Mouse (Mus musculus) CH12.LX (cell line): ENCODE data around the gene Psme4. TPM values are rescaled to one million over a fixed set of nuclear protein-coding genes. Genes with fewer than 3 reads are reported as not detected.

Source experiments
- DNase-seq: peaks from one replicate; pipeline ENCODE4 v3.0.0-alpha.2; 2013; ENCODE audit errors: extremely low read depth
- H3K27ac ChIP-seq: 2 replicates; pipeline ENCODE4 v1.5.1; 2012; ENCODE audit warnings: low read depth, mild to moderate bottlenecking, control low read depth, moderate library complexity; ENCODE audit not compliant: insufficient read depth
- H3K27me3 ChIP-seq: replicated peaks from 2 replicates; pipeline ENCODE3; 2012; ENCODE audit warnings: inconsistent platforms
- H3K36me3 ChIP-seq, 2 experiments: replicated peaks in 1 of 2; 2 replicates each; pipeline versions ENCODE3 to v1.6.1; 2012; ENCODE audit warnings: inconsistent platforms in 1 of 2, low read length in 1 of 2, mild to moderate bottlenecking in 1 of 2, mixed read lengths in 1 of 2, moderate library complexity in 1 of 2; ENCODE audit not compliant: control insufficient read depth in 1 of 2, insufficient read depth in 1 of 2
- H3K4me1 ChIP-seq, 2 experiments: 2 replicates each; pipeline ENCODE4 v1.6.1; 2012; ENCODE audit warnings: inconsistent platforms in 1 of 2, moderate library complexity in 1 of 2; ENCODE audit not compliant: insufficient read depth in 2 of 2, control insufficient read depth in 1 of 2
- H3K4me2 ChIP-seq: 2 replicates; pipeline ENCODE4 v1.6.1; 2012; ENCODE audit warnings: low read depth, mild to moderate bottlenecking, control low read depth; ENCODE audit not compliant: poor library complexity, insufficient read depth, severe bottlenecking
- H3K4me3 ChIP-seq, 3 experiments: fragments of 150-350 bp in 1 of 3; sonication (generic) in 1 of 3; replicated peaks in 1 of 3; 2 replicates each; pipeline versions ENCODE3 to v1.5.1; 2011 to 2012; ENCODE audit warnings: low read depth in 2 of 3, low read length in 2 of 3, mild to moderate bottlenecking in 2 of 3, moderate library complexity in 2 of 3, control low read depth in 1 of 3, improper control_type of control experiment in 1 of 3, inconsistent platforms in 1 of 3, mixed read lengths in 1 of 3; ENCODE audit not compliant: poor library complexity in 1 of 3
- H3K79me2 ChIP-seq: replicated peaks from 2 replicates; pipeline ENCODE4 v1.6.1; 2012; ENCODE audit warnings: mild to moderate bottlenecking, moderate library complexity; ENCODE audit not compliant: control insufficient read depth, poor library complexity, insufficient read depth, severe bottlenecking; ENCODE audit errors: extremely low read depth
- H3K9ac ChIP-seq: 2 replicates; pipeline ENCODE4 v1.6.1; 2012; ENCODE audit warnings: low read depth, mild to moderate bottlenecking, control low read depth, moderate library complexity; ENCODE audit not compliant: insufficient read depth
- H3K9me3 ChIP-seq: replicated peaks from 2 replicates; pipeline ENCODE3; 2012; ENCODE audit warnings: low read length, inconsistent platforms, mixed read lengths
- BHLHE40 ChIP-seq: IDR thresholded peaks from 2 replicates; pipeline ENCODE4 v1.6.1; 2011; ENCODE audit warnings: mild to moderate bottlenecking, low read depth, low read length, improper control_type of control experiment
- CHD2 ChIP-seq: IDR thresholded peaks from 2 replicates; pipeline ENCODE4 v1.6.1; 2011; ENCODE audit warnings: low read length, improper control_type of control experiment
- EP300 ChIP-seq: IDR thresholded peaks from 2 replicates; pipeline ENCODE4 v1.6.1; 2011; ENCODE audit warnings: low read length, improper control_type of control experiment
- ETS1 ChIP-seq: conservative IDR thresholded peaks from 2 replicates; pipeline ENCODE4 v1.6.1; 2012; ENCODE audit warnings: low read depth, mild to moderate bottlenecking, inconsistent platforms, low read length, improper control_type of control experiment, moderate library complexity
- GABPA ChIP-seq: IDR thresholded peaks from 2 replicates; pipeline ENCODE4 v1.6.1; 2012; ENCODE audit warnings: low read depth, low read length, improper control_type of control experiment, inconsistent platforms; ENCODE audit not compliant: insufficient replicate concordance
- IRF4 ChIP-seq: IDR thresholded peaks from 2 replicates; pipeline ENCODE4 v1.6.1; 2014; ENCODE audit warnings: low read depth, mild to moderate bottlenecking, inconsistent platforms, low read length, improper control_type of control experiment
- JUN ChIP-seq: IDR thresholded peaks from 2 replicates; pipeline ENCODE4 v1.6.1; 2011; ENCODE audit warnings: low read depth, mild to moderate bottlenecking, low read length, improper control_type of control experiment, moderate library complexity; ENCODE audit not compliant: insufficient read depth
- JUND ChIP-seq: conservative IDR thresholded peaks from 2 replicates; pipeline ENCODE4 v1.6.1; 2011; ENCODE audit warnings: low read depth, low read length, improper control_type of control experiment
- MAFK ChIP-seq: IDR thresholded peaks from 2 replicates; pipeline ENCODE4 v1.6.1; 2011; ENCODE audit warnings: low read length, improper control_type of control experiment; ENCODE audit not compliant: insufficient replicate concordance
- MAX ChIP-seq: IDR thresholded peaks from 2 replicates; pipeline ENCODE4 v1.6.1; 2011; ENCODE audit warnings: low read length, improper control_type of control experiment
- MAZ ChIP-seq: IDR thresholded peaks from 2 replicates; pipeline ENCODE4 v1.6.1; 2012; ENCODE audit warnings: low read depth, mild to moderate bottlenecking, inconsistent platforms, low read length, improper control_type of control experiment, moderate library complexity
- MEF2A ChIP-seq: IDR thresholded peaks from 2 replicates; pipeline ENCODE4 v1.6.1; 2014; ENCODE audit warnings: low read depth, mild to moderate bottlenecking, inconsistent platforms, low read length, improper control_type of control experiment, borderline replicate concordance
- MXI1 ChIP-seq: IDR thresholded peaks from 2 replicates; pipeline ENCODE4 v1.6.1; 2011; ENCODE audit warnings: mild to moderate bottlenecking, low read depth, low read length, improper control_type of control experiment
- MYC ChIP-seq: IDR thresholded peaks from 2 replicates; pipeline ENCODE4 v1.6.1; 2011; ENCODE audit warnings: low read depth, mild to moderate bottlenecking, improper control_type of control experiment, low read length
- PAX5 ChIP-seq: IDR thresholded peaks from 2 replicates; pipeline ENCODE4 v1.6.1; 2012; ENCODE audit warnings: low read length, inconsistent platforms, mixed read lengths
- POLR2A ChIP-seq: IDR thresholded peaks from 2 replicates; pipeline ENCODE4 v1.6.1; 2011; ENCODE audit warnings: low read depth, mild to moderate bottlenecking, improper control_type of control experiment, low read length
- POLR2AphosphoS2 ChIP-seq: IDR thresholded peaks from 2 replicates; pipeline ENCODE4 v1.6.1; 2011; ENCODE audit warnings: low read depth, low read length, improper control_type of control experiment
- RAD21 ChIP-seq: IDR thresholded peaks from 2 replicates; pipeline ENCODE4 v1.6.1; 2011; ENCODE audit warnings: low read depth, mild to moderate bottlenecking, low read length, improper control_type of control experiment, moderate library complexity
- RCOR1 ChIP-seq: conservative IDR thresholded peaks from 2 replicates; pipeline ENCODE4 v1.6.1; 2012; ENCODE audit warnings: low read depth, mild to moderate bottlenecking, inconsistent platforms, low read length, improper control_type of control experiment
- ZC3H11A ChIP-seq: IDR thresholded peaks from 2 replicates; pipeline ENCODE4 v1.6.1; 2012; ENCODE audit warnings: low read depth, mild to moderate bottlenecking, inconsistent platforms, low read length, improper control_type of control experiment
- dilution Hi-C: fragments of 300-500 bp; cut with MboI; formaldehyde crosslinking; loops from 2 replicates; pipeline ENCODE4 v1.14.3; 2020; ENCODE audit warnings: low sequenced_read_pairs; ENCODE audit not compliant: extremely low pct_unique_long_range_greater_than_20kb, extremely low pct_ligation_motif_present
- in situ Hi-C: fragments of 300-500 bp; cut with MboI; formaldehyde crosslinking; loops from 3 replicates; pipeline ENCODE4 v1.14.3; 2019; ENCODE audit warnings: low sequenced_read_pairs, low pct_ligation_motif_present, low pct_unique_long_range_greater_than_20kb, mixed read lengths
- polyA plus RNA-seq: library from polyadenylated mRNA; unstranded; fragments of >175 nt; gene quantifications from 2 replicates; pipeline ENCODE4 v1.2.1, GENCODE M21; 2012; ENCODE audit warnings: low read depth; ENCODE audit not compliant: insufficient read length
- total RNA-seq, 2 experiments: library from RNA; depleted of rRNA; stranded (reverse); fragments of 300-350 nt in 1 of 2; fragments of >200 nt in 1 of 2; gene quantifications; 2 replicates each; pipeline ENCODE4 v1.2.3; 2012 to 2014

Psme4 gene
- total and polyA plus RNA-seq, 3 experiments = 30.7 to 43.8 (median 43.1) TPM

GRCm38 (mm10) chr11:30777498-30777897 lies 6.0 kb downstream of the Psme4 start:
- in situ Hi-C loops (loop anchor here (25.0 kb wide), 1 partner anchor 540 kb away; no protein-coding TSS in a partner anchor), dilution Hi-C loops (no loop called here)
- no peak overlapping the region for H3K9ac ChIP-seq
- no peak overlapping the region for H3K4me3 ChIP-seq
- H3K79me2 ChIP-seq = peaks cover 50% of the 10 kb centered on the region
- no peak overlapping the region for H3K4me2 ChIP-seq
- no peak for DNase-seq
- H3K9me3 ChIP-seq = no peaks in the 10 kb centered on the region
- peaks cover 7 to 50% of the 10 kb centered on the region in 2 experiments; a peak in 3 of 4 replicates for H3K4me1 ChIP-seq
- H3K27ac ChIP-seq = no peak overlapping the region
- H3K36me3 ChIP-seq = no peaks in the 10 kb centered on the region
- H3K27me3 ChIP-seq = no peaks in the 10 kb centered on the region
- TF ChIP-seq CHD2 = no peak

- Histone ChIP-seq H3K79me2 (peaks cover 42% of the 10 kb centered on the region), H3K4me3 (no peak overlapping the region), H3K36me3 (peaks cover 0 to 8% of the 10 kb centered on the region in 2 experiments), H3K9ac (no peak overlapping the region), H3K27ac (no peak overlapping the region), H3K4me1 (peaks cover 2 to 40% of the 10 kb centered on the region in 2 experiments; a peak in 2 of 4 replicates), H3K4me2 (no peak overlapping the region), H3K27me3 (no peaks in the 10 kb centered on the region), H3K9me3 (peaks cover 9% of the 10 kb centered on the region)
- dilution Hi-C loops (no loop called here), in situ Hi-C loops (loop anchor here (25.0 kb wide), 1 partner anchor 544 kb away; no protein-coding TSS in a partner anchor)
- no peak for DNase-seq
- no peak for TF ChIP-seq MAZ
- TF ChIP-seq MXI1 = no peak
- no peak for TF ChIP-seq ETS1
- TF ChIP-seq RAD21 = no peak
- TF ChIP-seq MEF2A = no peak
- TF ChIP-seq POLR2A = no peak
- no peak for TF ChIP-seq GABPA
- TF ChIP-seq PAX5 = no peak
- no peak for TF ChIP-seq CHD2
- TF ChIP-seq JUN = no peak
- TF ChIP-seq MYC = no peak
Observed at GRCm38 (mm10) chr11:30780893-30781292, 9.4 kb downstream of the Psme4 start.

GRCm38 (mm10) chr11:30781612-30782011 lies 10.1 kb downstream of the Psme4 start:
- Histone ChIP-seq H3K27me3 (no peaks in the 10 kb centered on the region), H3K4me3 (no peak overlapping the region), H3K9me3 (peaks cover 9% of the 10 kb centered on the region), H3K4me2 (no peak overlapping the region), H3K36me3 (peaks cover 0 to 8% of the 10 kb centered on the region in 2 experiments), H3K27ac (no peak overlapping the region), H3K4me1 (peaks cover 2 to 48% of the 10 kb centered on the region in 2 experiments; a peak in 2 of 4 replicates), H3K79me2 (peaks cover 42% of the 10 kb centered on the region), H3K9ac (no peak overlapping the region)
- DNase-seq = peak; percentile 59
- TF ChIP-seq POLR2AphosphoS2 (no peak), IRF4 (peak; percentile 43), JUND (peak; percentile 37; the same call in 1 of the 2 replicates), MEF2A (no peak), ZC3H11A (no peak), BHLHE40 (peak; percentile 59), EP300 (peak; percentile 32; the same call in 1 of the 2 replicates), ETS1 (0 out of 2 replicates have a peak, but pooled peaks have one; percentile 19), MAFK (no peak), RCOR1 (no peak), MYC (no peak), MAX (no peak)
- in situ Hi-C loops (loop anchor here (25.0 kb wide), 1 partner anchor 544 kb away; no protein-coding TSS in a partner anchor), dilution Hi-C loops (no loop called here)
